Mouse (Mus musculus): Measurements from ENCODE around the gene Gm10320. TPM values are rescaled to one million over a fixed set of nuclear protein-coding genes. Genes with fewer than 3 reads are reported as not detected.

Gene Gm10320
- polyA plus RNA-seq (2012; rRNA removed), result 1.1 and 2.0 TPM in 2 replicates

GRCm38 (mm10) chr13:98491909-98492308, at the start of gene Gm10320:
Gm10320 (minus strand) TSS chr13:98492001.
- TF ChIP-seq CTCF (conservative IDR thresholded peaks at IDR 0.05; ENCODE audit: insufficient read depth, insufficient read length, low read depth, low read length) (no peak), POLR2A (IDR thresholded peaks at IDR 0.05; ENCODE audit: low read depth, low read length) (no peak)
- Histone ChIP-seq H3K36me3 (ENCODE audit: control insufficient read depth, insufficient read depth, low read length) (no peaks in the 10 kb centered on the region), H3K4me1 (ENCODE audit: control insufficient read depth, insufficient read depth, low read length) (peaks cover under 1% of the 10 kb centered on the region; the same call in 1 of the 2 replicates), H3K27me3 (replicated peaks; ENCODE audit: control insufficient read depth, insufficient read depth, low read length) (no peaks in the 10 kb centered on the region; the same call in 1 of the 2 replicates), H3K27ac (ENCODE audit: insufficient read depth, low read depth, low read length) (no peak within 1 kb of the TSS), H3K4me3 (ENCODE audit: insufficient read depth, low read depth, low read length) (no peak within 1 kb of the TSS)
- no peak for DNase-seq
- WGBS, result 81% methylated on average over 3 of the region's 3 CpGs

GRCm38 (mm10) chr13:98541601-98542000, 49.8 kb upstream of the Gm10320 start:
- Histone ChIP-seq H3K36me3 (ENCODE audit: control insufficient read depth, insufficient read depth, low read length) (no peaks in the 10 kb centered on the region), H3K4me3 (ENCODE audit: insufficient read depth, low read depth, low read length) (no peak overlapping the region), H3K27ac (ENCODE audit: insufficient read depth, low read depth, low read length) (no peak overlapping the region), H3K27me3 (replicated peaks; ENCODE audit: control insufficient read depth, insufficient read depth, low read length) (no peaks in the 10 kb centered on the region), H3K4me1 (ENCODE audit: control insufficient read depth, insufficient read depth, low read length) (0 out of 2 replicates have a peak, but pooled peaks cover 3% of the 10 kb centered on the region)
- no peak for TF ChIP-seq POLR2A (IDR thresholded peaks at IDR 0.05; ENCODE audit: low read depth, low read length)
- WGBS, result 87% methylated on average over 2 of the region's 2 CpGs
- DNase-seq, result no peak

DNA sequence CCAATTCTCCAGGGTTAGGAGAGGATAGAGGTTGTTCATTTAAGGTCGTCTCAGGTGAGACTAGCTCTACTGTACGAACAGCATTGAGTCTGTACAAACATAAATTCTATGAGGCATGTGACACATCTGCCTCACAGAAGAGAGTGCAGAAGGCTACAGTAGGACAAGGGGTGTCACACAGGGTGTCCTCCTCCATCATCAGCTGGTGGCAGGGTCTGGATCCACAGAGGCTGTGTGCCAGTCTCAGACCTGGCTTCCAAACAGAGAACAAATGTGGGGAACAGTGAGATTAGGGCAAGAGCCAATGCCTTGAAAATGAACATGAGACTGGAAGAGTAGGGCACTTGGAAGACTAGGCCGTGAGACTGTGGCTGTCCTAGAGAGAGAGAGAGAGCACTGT, 48.4 kb upstream of the Gm10320 start:
- H3K27me3 ChIP-seq (replicated peaks; ENCODE audit: control insufficient read depth, insufficient read depth, low read length), result no peaks in the 10 kb centered on the region
- TF ChIP-seq POLR2A (IDR thresholded peaks at IDR 0.05; ENCODE audit: low read depth, low read length), result no peak
- TF ChIP-seq CTCF (conservative IDR thresholded peaks at IDR 0.05; ENCODE audit: insufficient read depth, insufficient read length, low read depth, low read length), result no peak
- no peak overlapping the region for H3K27ac ChIP-seq (ENCODE audit: insufficient read depth, low read depth, low read length)
- 0 out of 2 replicates have a peak, but pooled peaks cover 3% of the 10 kb centered on the region for H3K4me1 ChIP-seq (ENCODE audit: control insufficient read depth, insufficient read depth, low read length)
- no peaks in the 10 kb centered on the region for H3K36me3 ChIP-seq (ENCODE audit: control insufficient read depth, insufficient read depth, low read length)
- H3K4me3 ChIP-seq (ENCODE audit: insufficient read depth, low read depth, low read length), result no peak overlapping the region
- DNase-seq, result no peak
- WGBS, result 83% methylated on average over 3 of the region's 3 CpGs

DNA sequence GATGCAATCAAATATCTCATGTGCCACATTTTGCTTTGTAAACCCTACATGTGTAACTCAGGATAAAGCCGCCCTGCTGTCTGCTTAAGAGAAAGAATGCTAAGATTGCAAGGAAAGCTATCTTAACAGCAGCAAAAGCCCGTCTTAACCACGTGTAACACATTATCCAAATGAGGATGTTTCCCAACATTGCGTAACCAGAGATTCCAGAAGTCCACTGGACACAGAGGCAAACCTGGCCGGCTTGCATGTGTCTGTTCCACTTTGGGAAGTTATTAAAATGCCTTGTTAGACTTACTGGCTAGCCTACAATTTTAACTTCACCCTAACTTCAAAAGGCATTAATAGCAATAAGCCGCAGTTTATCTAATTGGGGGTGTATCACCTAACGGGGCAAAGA, 47.5 kb upstream of the Gm10320 start:
- H3K27ac ChIP-seq (ENCODE audit: insufficient read depth, low read depth, low read length), result no peak overlapping the region
- no peak for TF ChIP-seq POLR2A (IDR thresholded peaks at IDR 0.05; ENCODE audit: low read depth, low read length)
- no peak for TF ChIP-seq CTCF (conservative IDR thresholded peaks at IDR 0.05; ENCODE audit: insufficient read depth, insufficient read length, low read depth, low read length)
- H3K4me3 ChIP-seq (ENCODE audit: insufficient read depth, low read depth, low read length), result no peak overlapping the region
- 48% methylated on average over 7 of the region's 7 CpGs for WGBS
- H3K27me3 ChIP-seq (replicated peaks; ENCODE audit: control insufficient read depth, insufficient read depth, low read length), result no peaks in the 10 kb centered on the region
- DNase-seq, result peak; percentile 88
- no peaks in the 10 kb centered on the region for H3K36me3 ChIP-seq (ENCODE audit: control insufficient read depth, insufficient read depth, low read length)
- H3K4me1 ChIP-seq (ENCODE audit: control insufficient read depth, insufficient read depth, low read length), result 0 out of 2 replicates have a peak, but pooled peaks cover 5% of the 10 kb centered on the region

DNA sequence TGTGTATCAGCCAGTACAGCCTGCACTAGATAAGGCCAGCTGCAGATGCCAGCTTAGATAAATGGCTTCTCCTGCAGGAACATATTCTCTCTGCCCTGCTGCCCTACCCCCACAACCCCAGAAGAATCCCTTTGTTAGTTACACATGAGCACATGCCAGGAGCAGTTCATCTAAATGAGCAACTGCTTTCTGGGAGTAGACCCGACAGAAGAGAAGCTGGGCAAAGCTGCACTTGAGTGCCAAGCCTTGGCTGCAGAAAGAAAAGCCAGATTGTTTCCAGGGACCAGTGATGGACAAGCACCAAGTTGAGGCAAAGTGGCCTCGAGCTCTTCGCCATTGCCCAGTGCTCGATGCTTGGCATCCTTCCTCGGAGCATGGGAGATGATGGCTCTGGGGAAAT, 46.8 kb upstream of the Gm10320 start:
- Histone ChIP-seq H3K27me3 (replicated peaks; ENCODE audit: control insufficient read depth, insufficient read depth, low read length) (no peaks in the 10 kb centered on the region), H3K27ac (ENCODE audit: insufficient read depth, low read depth, low read length) (no peak overlapping the region), H3K4me3 (ENCODE audit: insufficient read depth, low read depth, low read length) (no peak overlapping the region), H3K4me1 (ENCODE audit: control insufficient read depth, insufficient read depth, low read length) (0 out of 2 replicates have a peak, but pooled peaks cover 6% of the 10 kb centered on the region), H3K36me3 (ENCODE audit: control insufficient read depth, insufficient read depth, low read length) (no peaks in the 10 kb centered on the region)
- no peak for DNase-seq
- WGBS, result 70% methylated on average over 5 of the region's 5 CpGs
- no peak for TF ChIP-seq POLR2A (IDR thresholded peaks at IDR 0.05; ENCODE audit: low read depth, low read length)
- no peak for TF ChIP-seq CTCF (conservative IDR thresholded peaks at IDR 0.05; ENCODE audit: insufficient read depth, insufficient read length, low read depth, low read length)

GRCm38 (mm10) chr13:98534913-98535262, 43.1 kb upstream of the Gm10320 start:
- Histone ChIP-seq H3K4me3 (ENCODE audit: insufficient read depth, low read depth, low read length) (no peak overlapping the region), H3K27ac (ENCODE audit: insufficient read depth, low read depth, low read length) (no peak overlapping the region)
- DNase-seq, result no peak

DNA sequence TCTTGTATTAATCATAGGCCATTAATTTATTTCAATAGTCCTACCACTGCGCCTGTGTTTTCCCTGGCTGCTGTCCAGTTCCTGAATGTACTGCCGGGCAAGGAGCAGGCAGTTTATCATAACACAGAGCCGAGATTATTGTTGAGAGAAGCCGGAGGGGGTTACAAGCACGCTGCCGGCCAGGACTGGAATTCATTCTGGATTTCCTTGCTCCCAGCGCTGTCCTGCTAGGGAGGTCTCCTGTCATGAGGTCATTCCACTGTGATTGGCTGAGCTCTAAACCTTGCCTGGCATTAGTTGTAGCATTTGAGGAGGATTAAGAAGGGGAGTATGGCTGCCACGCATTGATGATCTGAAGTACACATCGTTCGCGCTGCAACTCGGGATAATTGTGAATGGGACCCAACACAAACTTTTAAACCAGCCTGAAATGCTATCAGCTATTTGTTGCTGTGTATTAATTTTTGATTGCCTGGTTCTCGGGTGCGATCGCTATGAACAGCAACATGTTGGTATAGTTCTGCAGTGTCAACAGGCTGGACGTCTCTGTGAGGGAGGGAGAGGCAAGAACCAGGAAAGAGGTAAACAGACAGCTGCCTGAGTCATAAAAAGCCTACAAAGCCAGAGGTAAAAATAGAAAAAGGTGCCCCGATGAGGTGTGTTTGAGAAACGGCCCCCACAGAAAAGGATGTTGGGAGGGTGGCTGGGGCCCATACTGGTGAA, 42.5 kb upstream of the Gm10320 start:
- 8% methylated on average over 18 of the region's 18 CpGs for WGBS
- Histone ChIP-seq H3K27me3 (replicated peaks; ENCODE audit: control insufficient read depth, insufficient read depth, low read length) (no peaks in the 10 kb centered on the region; the same call in 1 of the 2 replicates), H3K4me1 (ENCODE audit: control insufficient read depth, insufficient read depth, low read length) (0 out of 2 replicates have a peak, but pooled peaks cover 3% of the 10 kb centered on the region), H3K4me3 (ENCODE audit: insufficient read depth, low read depth, low read length) (no peak overlapping the region), H3K27ac (ENCODE audit: insufficient read depth, low read depth, low read length) (no peak overlapping the region), H3K36me3 (ENCODE audit: control insufficient read depth, insufficient read depth, low read length) (no peaks in the 10 kb centered on the region)
- DNase-seq, result peak; percentile 85
- no peak for TF ChIP-seq CTCF (conservative IDR thresholded peaks at IDR 0.05; ENCODE audit: insufficient read depth, insufficient read length, low read depth, low read length)
- TF ChIP-seq POLR2A (IDR thresholded peaks at IDR 0.05; ENCODE audit: low read depth, low read length), result no peak

More at GRCm38 (mm10) chr13:98534913-98535262, 43.1 kb upstream of the Gm10320 start:
- Histone ChIP-seq H3K36me3 (ENCODE audit: control insufficient read depth, insufficient read depth, low read length) (no peaks in the 10 kb centered on the region), H3K27me3 (replicated peaks; ENCODE audit: control insufficient read depth, insufficient read depth, low read length) (no peaks in the 10 kb centered on the region; the same call in 1 of the 2 replicates), H3K4me1 (ENCODE audit: control insufficient read depth, insufficient read depth, low read length) (0 out of 2 replicates have a peak, but pooled peaks cover 6% of the 10 kb centered on the region)
- no peak for TF ChIP-seq POLR2A (IDR thresholded peaks at IDR 0.05; ENCODE audit: low read depth, low read length)
- no peak for TF ChIP-seq CTCF (conservative IDR thresholded peaks at IDR 0.05; ENCODE audit: insufficient read depth, insufficient read length, low read depth, low read length)
- WGBS, result 54% methylated on average over 2 of the region's 2 CpGs
